Comparison of ENCODE assay signal across 8 mouse cellular contexts in the genomic region with DNA sequence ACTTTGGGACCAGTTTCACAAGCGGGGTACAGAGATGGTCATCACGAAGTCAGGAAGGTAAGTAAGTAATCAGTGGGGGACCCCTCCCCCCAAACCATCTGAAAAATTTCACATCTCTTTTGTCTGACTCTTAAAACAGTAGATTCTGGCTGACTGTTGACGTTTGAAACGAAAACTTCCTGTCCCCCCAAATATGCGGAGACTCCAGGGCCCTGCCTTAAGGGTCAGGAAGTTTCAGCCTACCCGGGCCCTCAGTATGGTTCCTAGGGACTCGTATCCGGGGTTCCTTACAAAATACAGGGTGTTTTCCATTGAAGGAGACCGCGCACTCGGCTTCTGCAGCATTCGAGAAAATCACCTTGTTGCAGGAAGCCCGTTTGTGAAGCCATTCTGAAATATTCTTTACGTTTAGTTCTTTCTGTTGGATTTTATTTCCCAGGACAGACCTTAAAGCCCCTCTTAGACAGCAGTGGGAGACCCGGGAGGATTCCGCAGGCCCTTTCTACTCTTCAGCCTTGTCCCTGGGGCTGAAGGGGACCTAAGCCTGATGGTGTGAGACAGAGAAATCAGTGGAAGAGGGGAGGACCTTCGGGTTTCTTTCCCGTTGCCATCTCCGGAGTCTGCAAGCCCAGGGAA. TPM values are rescaled to one million over a fixed set of nuclear protein-coding genes. Genes with fewer than 3 reads are reported as not detected.
DNase-seq lines count a peak whose midpoint lies in the region; ATAC-seq and TF ChIP-seq lines count a peak whose summit lies in the region.

No protein-coding gene starts in this region.

- peak overlapping the region; percentile 86 for H3ac ChIP-seq in C2C12 (ENCODE audit: control insufficient read depth, insufficient read length, low read depth)

- no peak for ATAC-seq in forebrain, postnatal 0 days
- ATAC-seq in liver, embryonic 16.5 days (ENCODE audit: low read depth), result no peak
- ATAC-seq in megakaryocyte, adult 5-6 weeks (ENCODE audit: poor library complexity, severe bottlenecking), result no peak

- H3K4me3 ChIP-seq in heart, embryonic 10.5 days, result peak overlapping the region; percentile 69
- peak overlapping the region; percentile 53 for H3K4me3 ChIP-seq in C2C12 (ENCODE audit: insufficient read depth, poor library complexity, severe bottlenecking)
- peak overlapping the region; percentile 21 for H3K4me3 ChIP-seq in forebrain, postnatal 0 days (ENCODE audit: low read depth, low read length)
- peak overlapping the region; percentile 49 for H3K4me3 ChIP-seq in liver, embryonic 16.5 days (ENCODE audit: low read depth, low read length)

- under 1% methylated on average over 19 of the region's 19 CpGs for WGBS in heart, embryonic 10.5 days
- WGBS in forebrain, postnatal 0 days, result 1% methylated on average over 19 of the region's 19 CpGs
- WGBS in liver, embryonic 16.5 days (ENCODE audit: insufficient replicate concordance), result 2% methylated on average over 19 of the region's 19 CpGs

- TF ChIP-seq CTCF in C2C12 (IDR thresholded peaks at IDR 0.05; ENCODE audit: control insufficient read depth, insufficient read depth, insufficient read length), result no peak
- no peak for TF ChIP-seq CTCF in forebrain, postnatal 0 days (IDR thresholded peaks at IDR 0.05; ENCODE audit: low read depth)

- no peaks in the 10 kb centered on the region for H3K9me3 ChIP-seq in heart, embryonic 10.5 days
- no peaks in the 10 kb centered on the region for H3K9me3 ChIP-seq in forebrain, postnatal 0 days (ENCODE audit: low read length)
- no peaks in the 10 kb centered on the region for H3K9me3 ChIP-seq in liver, embryonic 16.5 days (replicated peaks; ENCODE audit: control insufficient read depth, low read length)

- H3K9ac ChIP-seq in forebrain, postnatal 0 days, result 0 out of 2 replicates have a peak overlapping the region, but pooled peaks have one; percentile 22
- H3K9ac ChIP-seq in liver, embryonic 16.5 days (ENCODE audit: low read depth, low read length), result peak overlapping the region; percentile 28; the same call in 1 of the 2 replicates

- no peak overlapping the region for H3K4me2 ChIP-seq in forebrain, postnatal 0 days (ENCODE audit: low read depth)
- H3K4me2 ChIP-seq in liver, embryonic 16.5 days (ENCODE audit: low read depth, low read length), result peak overlapping the region; percentile 56

- peak overlapping the region; percentile 93 for H3K27ac ChIP-seq in heart, embryonic 10.5 days
- H3K27ac ChIP-seq in forebrain, postnatal 0 days (ENCODE audit: low read depth, low read length), result no peak overlapping the region
- no peak overlapping the region for H3K27ac ChIP-seq in liver, embryonic 16.5 days (ENCODE audit: low read length)

- no peak for DNase-seq in heart, embryonic 10.5 days (ENCODE audit: low spot score)
- DNase-seq in heart, postnatal 4 days, result no peak
- DNase-seq in forebrain, postnatal 0 days, result no peak
- DNase-seq in ovary, postnatal 36 days (ENCODE audit: low spot score), result no peak
- no peak for DNase-seq in right cerebral cortex, adult 18-20 months

- peaks cover 19% of the 10 kb centered on the region; the same call in 1 of the 2 replicates for H3K36me3 ChIP-seq in heart, embryonic 10.5 days
- peaks cover 10% of the 10 kb centered on the region for H3K36me3 ChIP-seq in C2C12 (ENCODE audit: control insufficient read depth, insufficient read depth)
- no peaks in the 10 kb centered on the region for H3K36me3 ChIP-seq in forebrain, postnatal 0 days (ENCODE audit: insufficient read depth)
- no peaks in the 10 kb centered on the region for H3K36me3 ChIP-seq in liver, embryonic 16.5 days (ENCODE audit: control insufficient read depth, insufficient read depth)

- H3K79me3 ChIP-seq in C2C12 (ENCODE audit: low read depth), result peaks cover 27% of the 10 kb centered on the region

- peaks cover 70% of the 10 kb centered on the region for H3K27me3 ChIP-seq in heart, embryonic 10.5 days (ENCODE audit: insufficient read depth, poor library complexity, severe bottlenecking)
- no peaks in the 10 kb centered on the region for H3K27me3 ChIP-seq in C2C12 (ENCODE audit: control insufficient read depth, insufficient read depth, insufficient read length)
- peaks cover 90% of the 10 kb centered on the region for H3K27me3 ChIP-seq in forebrain, postnatal 0 days (ENCODE audit: insufficient read depth, low read length)
- peaks cover 77% of the 10 kb centered on the region for H3K27me3 ChIP-seq in liver, embryonic 16.5 days (ENCODE audit: control insufficient read depth, insufficient read depth, low read depth, low read length)

- H3K4me1 ChIP-seq in heart, embryonic 10.5 days, result peaks cover 43% of the 10 kb centered on the region
- H3K4me1 ChIP-seq in forebrain, postnatal 0 days (ENCODE audit: insufficient read depth), result no peaks in the 10 kb centered on the region
- no peaks in the 10 kb centered on the region; the same call in none of the 2 replicates for H3K4me1 ChIP-seq in liver, embryonic 16.5 days (ENCODE audit: control insufficient read depth, low read depth, low read length)

- H3K79me2 ChIP-seq in C2C12 (ENCODE audit: control insufficient read depth, insufficient read depth), result peaks cover 41% of the 10 kb centered on the region

TF ChIP-seq in C2C12, 6 proteins besides CTCF, POLR2A, EP300 and RAD21:
- no peak for TF ChIP-seq MAX (IDR thresholded peaks at IDR 0.05)
- TF ChIP-seq CEBPB (IDR thresholded peaks at IDR 0.05; ENCODE audit: low read depth), result no peak
- no peak for TF ChIP-seq USF1 (IDR thresholded peaks at IDR 0.05; ENCODE audit: low read depth)
- no peak for TF ChIP-seq FOSL1 (IDR thresholded peaks at IDR 0.05; ENCODE audit: insufficient read depth, low read length, poor library complexity, severe bottlenecking)
- no peak for TF ChIP-seq MYOD1 (IDR thresholded peaks at IDR 0.05; ENCODE audit: control insufficient read depth, insufficient read length, low read depth)
- TF ChIP-seq MYOG (IDR thresholded peaks at IDR 0.05; ENCODE audit: control insufficient read depth, extremely low read depth, insufficient read length), result no peak

RNA-seq across cellular contexts. Expression of a gene that starts 2.0 kb away (rescaled TPM):
- 17.0 and 41.7 TPM in 2 replicates for polyA plus RNA-seq in heart, embryonic 10.5 days (2016; fragmentation: Nextera tagmentation; extraction: Ambion mirVana)
- 10 to 100 TPM; 14.4 to 15.8 TPM for total RNA-seq in heart, postnatal 4 days (2021)
- 4.5 TPM for polyA plus RNA-seq in C2C12 (2012; fragmentation: generic; extraction: Trizol)
- total RNA-seq in forebrain, postnatal 0 days (2014; rRNA removed), result 1.5 and 2.9 TPM in 2 replicates
- 1.2 and 1.7 TPM in 2 replicates for polyA plus RNA-seq in forebrain, postnatal 0 days (2015; fragmentation: Nextera tagmentation; extraction: Ambion mirVana)
- polyA plus RNA-seq in liver, embryonic 16.5 days (2015; fragmentation: Nextera tagmentation; extraction: Ambion mirVana), result 2.4 and 2.7 TPM in 2 replicates
- not detected in 2 replicates for total RNA-seq in megakaryocyte, adult 5-6 weeks (2015)
- total RNA-seq in megakaryocyte, adult 5-6 weeks (2017), result not detected in 2 replicates
